Mouse (Mus musculus) ES-E14 (cell line): ENCODE results near the gene E130309D02Rik.

Experiments used
- CHD2 ChIP-seq: IDR thresholded peaks from 2 replicates; pipeline ENCODE4 v1.6.1; 2014; ENCODE audit warnings: mild to moderate bottlenecking, low read depth, low read length, inconsistent platforms
- HCFC1 ChIP-seq: IDR thresholded peaks from 2 replicates; pipeline ENCODE4 v1.6.1; 2012; ENCODE audit warnings: low read length, inconsistent platforms, borderline replicate concordance; ENCODE audit not compliant: insufficient read depth
- MAFK ChIP-seq: IDR thresholded peaks from 2 replicates; pipeline ENCODE4 v1.6.1; 2014; ENCODE audit warnings: mild to moderate bottlenecking, low read depth, low read length, inconsistent platforms; ENCODE audit not compliant: insufficient read depth
- ZNF384 ChIP-seq: IDR thresholded peaks from 2 replicates; pipeline ENCODE4 v1.6.1; 2012; ENCODE audit warnings: low read depth, low read length, inconsistent platforms

- no peak for TF ChIP-seq MAFK
- no peak for TF ChIP-seq CHD2
- TF ChIP-seq ZNF384 = no peak
- TF ChIP-seq HCFC1 = no peak
Measured at GRCm38 (mm10) chr5:143252791-143253185, 62.4 kb downstream of the E130309D02Rik start.
